Mouse (Mus musculus): ENCODE data around the gene Hist1h4j.

Gene Hist1h4j

GRCm38 (mm10) chr13:21781639-21782038 lies 46.8 kb downstream of the Hist1h4j start:
- no peak for DNase-seq (ENCODE audit: low read depth)

GRCm38 (mm10) chr13:21782361-21783254 lies 47.7 kb downstream of the Hist1h4j start:
- DNase-seq (ENCODE audit: low read depth), result peak; percentile 66

GRCm38 (mm10) chr13:21783255-21783617 lies 48.4 kb downstream of the Hist1h4j start, which contains the start of gene Hist1h3i:
Hist1h3i (minus strand) TSS chr13:21783370.
- peak; percentile 91 for DNase-seq (ENCODE audit: low read depth)

GRCm38 (mm10) chr13:21783734-21784161 lies 48.9 kb downstream of the Hist1h4j start:
- peak; percentile 61 for DNase-seq (ENCODE audit: low read depth)

GRCm38 (mm10) chr13:21784311-21784710 lies 49.4 kb downstream of the Hist1h4j start:
- DNase-seq (ENCODE audit: low read depth), result no peak

Measured in c-Kit-positive CD71-positive TER-119-negative erythroid progenitor cells, embryonic 14.5 days (primary cell).